Mouse (Mus musculus) heart, embryonic 11.5 days (tissue): ENCODE data around the gene Gm21637. TPM values are rescaled to one million over a fixed set of nuclear protein-coding genes. Genes with fewer than 3 reads are reported as not detected.
"Not testable (repeated sequence)": the region's sequence is repeated elsewhere in the genome, so short reads cannot be mapped to it uniquely, and the experiment has no call there.

Experiments
- ATAC-seq: fragments of 200-750 bp; cut with Nextera tagmentation; replicated peaks from 2 replicates; pipeline ENCODE4 v1.8.0; 2017; ENCODE audit warnings: moderate library complexity; ENCODE audit not compliant: insufficient number of reproducible peaks, low FRiP score, low TSS enrichment
- H3K27ac ChIP-seq: fragments of 300-500 bp; sonication (generic); 2 replicates; pipeline ENCODE4 v1.5.1; 2014; ENCODE audit warnings: mild to moderate bottlenecking, low read depth, low read length
- H3K27me3 ChIP-seq: fragments of 300-500 bp; sonication (generic); 2 replicates; pipeline ENCODE4 v1.6.1; 2014; ENCODE audit warnings: mild to moderate bottlenecking, low read length, mixed read lengths; ENCODE audit not compliant: control insufficient read depth, insufficient read depth
- H3K36me3 ChIP-seq: fragments of 300-500 bp; sonication (generic); 2 replicates; pipeline ENCODE4 v1.6.1; 2014; ENCODE audit warnings: mild to moderate bottlenecking, low read length, moderate library complexity, mixed read lengths; ENCODE audit not compliant: control insufficient read depth, insufficient read depth
- H3K4me1 ChIP-seq: fragments of 300-500 bp; sonication (generic); 2 replicates; pipeline ENCODE4 v1.6.1; 2014; ENCODE audit warnings: low read length; ENCODE audit not compliant: control insufficient read depth, insufficient read depth
- H3K4me2 ChIP-seq: fragments of 300-500 bp; sonication (generic); 2 replicates; pipeline ENCODE4 v1.6.1; 2014; ENCODE audit warnings: mild to moderate bottlenecking, moderate library complexity
- H3K4me3 ChIP-seq: fragments of 300-500 bp; sonication (generic); 2 replicates; pipeline ENCODE4 v1.5.1; 2014; ENCODE audit warnings: low read depth, low read length
- H3K9ac ChIP-seq: fragments of 300-500 bp; sonication (generic); 2 replicates; pipeline ENCODE4 v1.6.1; 2014; ENCODE audit warnings: mild to moderate bottlenecking, low read depth, low read length, moderate library complexity
- H3K9me3 ChIP-seq: fragments of 300-500 bp; sonication (generic); replicated peaks from 2 replicates; pipeline ENCODE4 v1.6.1; 2016; ENCODE audit warnings: low read length; ENCODE audit not compliant: control insufficient read depth
- WGBS: fragments of 180-500 bp; shearing (Covaris S2); extraction: QIAGEN DNeasy Blood & Tissue Kit; methylation state at CpG from one replicate; pipeline ENCODE4 v1.1.7; 2014; ENCODE audit not compliant: insufficient replicate concordance; 5-methylcytosine and 5-hydroxymethylcytosine counted together
- polyA plus RNA-seq: library from polyadenylated mRNA; unstranded; fragments of >200 nt; fragmentation: Nextera tagmentation; extraction: Ambion mirVana; gene quantifications from 2 replicates; pipeline ENCODE4 v1.2.1, GENCODE M21; 2014

Gm21637 gene
- polyA plus RNA-seq: not detected in 2 replicates

DNA sequence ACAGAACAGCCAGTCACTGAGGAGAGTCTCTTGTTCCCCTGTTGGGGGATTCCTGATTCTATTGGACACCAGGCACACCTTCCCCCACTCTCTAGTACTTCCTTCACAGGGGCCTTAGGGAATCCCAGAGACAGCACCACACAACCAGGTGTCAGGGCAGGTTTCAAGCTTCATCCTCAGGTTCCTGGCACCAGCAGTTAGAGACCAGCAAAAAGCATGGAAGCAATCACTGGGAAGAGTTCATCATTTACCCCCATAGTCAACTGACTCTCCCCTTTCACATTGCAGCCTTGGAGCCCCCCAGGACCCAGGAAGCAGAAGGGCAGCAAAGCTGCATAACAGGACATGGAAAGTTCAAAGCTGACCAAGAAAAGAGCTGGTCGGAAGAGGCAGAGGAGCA lies at the start of gene Gm21637:
Gene Gm21637 (plus strand): TSS at position 301 of the 400 bp plus-strand sequence.
- H3K9me3 ChIP-seq, ATAC-seq, H3K27ac ChIP-seq, H3K27me3 ChIP-seq, H3K4me1 ChIP-seq, H3K4me2 ChIP-seq, H3K4me3 ChIP-seq, H3K9ac ChIP-seq, H3K36me3 ChIP-seq: not testable (repeated sequence)
- no CpG with 5 or more reads among the region's 1 CpGs for WGBS

Other genes starting within 250 kb of the Gm21637 start
- not detected in 2 replicates for gene Btbd35f25, start 244.9 kb upstream of the Gm21637 start, polyA plus RNA-seq
- not detected in 2 replicates for gene Btbd35f22, start 85.8 kb downstream of the Gm21637 start, polyA plus RNA-seq